Mouse (Mus musculus) c-Kit-positive CD71-positive TER-119-positive erythroid progenitor cells, embryonic 14.5 days (primary cell): ENCODE measurements around the gene Rgs3.

Source experiments
- DNase-seq: peaks from one replicate; pipeline ENCODE4 v3.0.0-alpha.2; 2013; ENCODE audit warnings: low spot score

The Rgs3 gene

DNA sequence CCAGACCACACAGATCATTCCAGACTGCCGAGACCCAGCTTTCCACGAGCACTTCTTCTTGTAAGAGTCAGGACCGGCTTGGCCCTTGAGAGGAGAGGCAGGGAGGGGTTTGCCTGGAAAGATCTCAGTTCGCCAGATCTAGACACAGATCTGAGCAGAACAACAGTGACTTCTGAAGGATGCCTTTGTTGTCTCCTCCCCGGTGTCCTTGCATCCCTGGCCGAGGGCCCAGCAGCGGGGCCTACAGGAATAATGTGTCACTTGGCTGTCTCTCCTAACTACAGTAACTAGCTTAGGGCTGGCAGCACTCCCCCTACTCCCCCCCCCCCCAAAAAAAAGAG, 46.9 kb downstream of the Rgs3 start:
- no peak for DNase-seq

DNA sequence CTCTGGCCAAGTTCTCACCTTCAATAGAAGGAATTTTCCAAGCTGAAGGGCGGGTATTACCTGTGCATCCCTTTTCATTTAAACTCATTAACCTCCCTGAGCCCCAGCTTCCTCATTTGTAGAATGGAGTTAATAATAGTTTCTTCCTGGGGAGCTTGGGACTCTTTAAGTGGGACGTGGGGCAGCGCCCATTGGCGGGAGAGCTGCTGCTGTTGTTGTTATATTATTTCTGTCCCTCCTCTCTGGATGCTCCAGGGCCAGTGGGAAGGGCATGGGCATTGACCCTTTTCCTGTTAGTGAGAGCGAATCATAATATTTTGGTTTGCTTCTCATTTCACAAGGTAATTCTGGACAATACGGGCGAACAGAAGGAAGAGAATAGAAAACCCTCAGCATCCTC, 47.3 kb downstream of the Rgs3 start:
- DNase-seq: no peak

DNA sequence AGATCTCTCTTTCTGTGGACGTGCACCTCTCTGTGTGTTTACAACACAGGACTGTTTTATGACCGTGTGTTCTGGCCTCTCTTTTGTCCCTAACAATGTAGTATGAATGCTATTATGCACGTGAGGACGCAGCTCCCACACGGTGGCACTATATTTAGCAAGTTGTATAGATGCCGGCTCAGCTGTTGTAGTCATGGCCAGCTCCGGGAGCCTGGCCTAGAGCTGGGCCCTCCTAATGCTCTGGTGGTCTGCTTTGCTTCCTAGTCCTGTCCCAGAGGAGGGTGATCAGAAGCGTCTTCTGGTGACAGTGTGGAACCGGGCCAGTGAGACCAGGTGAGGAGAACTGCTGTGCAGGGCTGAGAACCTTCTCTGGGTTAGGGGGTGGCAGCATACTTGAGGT, 47.7 kb downstream of the Rgs3 start:
- DNase-seq: no peak

DNA sequence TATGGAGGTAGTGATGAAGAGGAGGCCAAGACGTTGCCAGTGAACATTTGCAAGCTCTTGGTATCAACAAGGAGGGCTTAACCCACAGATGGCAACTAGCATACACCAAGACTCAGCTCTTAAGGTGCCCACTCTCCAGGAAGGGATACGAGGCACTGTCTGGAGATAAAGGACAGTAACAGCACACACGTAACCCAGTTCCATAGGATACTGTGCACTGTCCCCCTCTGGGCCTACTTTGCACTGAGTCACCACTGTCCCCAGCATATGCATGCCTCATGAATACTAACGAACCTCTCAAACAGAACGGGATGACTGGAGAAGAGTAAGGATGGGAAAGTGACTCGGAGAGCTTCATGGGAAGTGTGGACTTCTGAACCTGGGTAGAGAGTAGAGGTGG, 48.2 kb downstream of the Rgs3 start:
- no peak for DNase-seq

DNA sequence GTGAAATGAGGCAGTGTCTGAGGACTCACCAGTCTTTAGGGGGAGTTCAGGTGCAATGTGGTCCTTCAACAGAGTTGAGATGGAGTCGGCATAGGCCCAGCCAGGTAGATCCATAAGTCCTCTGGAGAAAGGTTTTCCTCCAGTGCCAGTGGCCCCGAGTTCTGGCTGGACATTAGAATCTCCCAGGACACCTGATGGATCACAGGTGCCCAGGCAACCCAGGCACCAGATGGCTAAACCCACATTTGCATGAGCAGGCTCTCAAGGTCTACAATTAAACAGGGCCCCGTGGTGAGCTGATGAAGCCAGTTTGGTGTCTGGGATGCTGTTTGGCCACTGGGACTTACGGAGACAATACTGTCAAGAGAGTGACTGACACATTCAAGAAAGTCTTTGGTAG, 49.7 kb downstream of the Rgs3 start:
- no peak for DNase-seq

DNA sequence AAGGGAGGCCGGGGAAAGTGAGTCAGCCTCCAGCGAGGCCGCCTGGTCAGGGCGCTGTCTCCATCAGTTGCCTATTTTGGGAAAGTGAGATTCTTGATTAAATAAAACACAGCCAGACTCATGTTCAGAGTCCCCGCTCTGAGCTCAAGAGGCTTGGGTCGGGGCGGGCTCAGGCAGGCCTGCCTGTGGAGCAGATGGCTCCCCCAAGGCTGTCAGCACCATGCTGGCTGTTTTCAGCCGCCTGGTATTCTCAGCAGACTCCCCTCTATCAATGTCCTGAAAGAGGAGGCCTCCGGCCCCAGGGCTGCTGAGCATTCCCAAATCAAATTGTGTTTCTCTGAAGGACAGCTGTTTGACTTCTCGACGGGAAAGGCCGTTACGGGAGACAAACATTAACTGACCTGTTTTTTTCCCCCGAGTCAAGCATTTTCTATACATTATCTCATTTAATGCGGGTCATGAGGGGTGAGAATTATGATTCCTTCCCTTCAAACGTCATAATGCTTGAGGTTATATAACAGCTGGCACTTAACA, 50.6 kb downstream of the Rgs3 start:
- no peak for DNase-seq

DNA sequence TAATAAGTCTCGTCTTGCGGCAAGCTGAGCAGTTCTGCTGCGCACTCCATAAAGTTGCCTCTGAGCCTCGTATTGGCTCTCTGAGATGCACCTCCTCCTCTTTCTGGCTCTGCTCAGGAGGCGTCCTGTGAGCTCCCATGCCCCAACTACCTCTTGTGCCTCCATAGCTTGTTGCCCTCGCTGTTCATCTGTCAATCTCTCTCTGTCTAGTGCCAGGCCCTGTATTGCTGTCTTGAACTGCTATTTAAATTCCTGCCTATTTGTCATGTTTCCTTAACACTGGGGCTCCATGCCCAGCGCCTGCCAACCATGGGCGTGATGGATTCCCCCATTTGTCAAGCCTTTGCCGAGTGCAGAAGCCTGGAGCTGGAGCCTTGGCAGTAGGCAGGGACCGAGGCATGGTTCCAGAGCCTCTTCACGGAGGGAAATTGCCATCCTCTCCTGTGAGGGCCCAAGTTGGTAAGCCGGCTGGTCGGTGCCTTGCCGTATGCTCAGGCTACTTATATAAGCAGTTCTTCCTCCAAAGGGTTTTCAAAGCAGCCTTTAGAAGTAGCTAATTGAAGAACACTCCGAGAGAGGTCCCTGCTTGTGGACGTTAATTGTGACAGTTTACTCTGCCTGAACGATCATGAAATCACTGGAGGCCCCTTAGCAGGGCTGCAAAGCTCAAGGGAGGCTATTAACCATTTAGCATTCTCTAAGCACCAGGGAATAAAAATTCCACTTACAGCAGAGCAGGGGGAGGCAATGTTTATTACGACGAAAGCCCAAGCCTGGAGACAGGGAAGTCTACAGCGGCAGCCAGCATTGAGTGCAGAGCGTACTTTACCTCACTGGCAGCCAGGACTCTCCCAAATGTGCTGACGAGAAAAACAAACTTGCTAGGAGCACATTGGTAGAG, 53.2 kb downstream of the Rgs3 start:
- DNase-seq: no peak

DNA sequence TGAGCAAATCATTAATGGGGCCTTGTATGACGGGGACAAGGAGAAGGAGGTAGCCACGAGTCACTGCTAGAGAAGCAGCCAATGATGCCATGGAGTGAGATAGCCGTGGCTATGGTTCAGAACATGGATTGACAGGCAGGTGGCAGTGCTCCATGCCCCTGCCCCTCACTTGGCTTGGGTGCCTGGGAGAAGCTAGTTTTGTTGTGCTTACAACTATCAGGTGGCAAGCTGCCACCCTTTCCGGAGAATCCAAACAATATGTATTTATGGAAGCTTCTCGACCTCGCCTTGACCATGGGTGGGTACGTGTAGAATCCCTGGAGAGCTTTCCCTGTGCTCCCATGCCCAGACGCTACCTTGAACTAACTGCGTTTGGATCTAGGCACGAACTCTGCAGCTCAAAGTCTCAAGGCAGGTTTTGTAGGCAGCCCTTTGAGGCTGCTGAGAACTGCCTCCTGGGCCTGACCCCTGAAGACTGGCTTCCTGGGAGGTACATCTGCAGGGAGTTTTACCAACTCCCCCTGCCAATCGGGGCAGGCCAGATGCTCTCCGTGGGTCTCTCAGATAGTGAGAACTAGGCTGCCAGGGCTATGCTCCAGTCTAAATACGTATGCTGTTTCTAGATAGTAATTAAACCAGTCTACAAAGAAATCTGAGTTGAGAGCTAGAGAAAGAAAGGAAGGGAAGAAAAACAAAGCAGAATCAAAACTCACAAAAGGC, 54.2 kb downstream of the Rgs3 start:
- no peak for DNase-seq

DNA sequence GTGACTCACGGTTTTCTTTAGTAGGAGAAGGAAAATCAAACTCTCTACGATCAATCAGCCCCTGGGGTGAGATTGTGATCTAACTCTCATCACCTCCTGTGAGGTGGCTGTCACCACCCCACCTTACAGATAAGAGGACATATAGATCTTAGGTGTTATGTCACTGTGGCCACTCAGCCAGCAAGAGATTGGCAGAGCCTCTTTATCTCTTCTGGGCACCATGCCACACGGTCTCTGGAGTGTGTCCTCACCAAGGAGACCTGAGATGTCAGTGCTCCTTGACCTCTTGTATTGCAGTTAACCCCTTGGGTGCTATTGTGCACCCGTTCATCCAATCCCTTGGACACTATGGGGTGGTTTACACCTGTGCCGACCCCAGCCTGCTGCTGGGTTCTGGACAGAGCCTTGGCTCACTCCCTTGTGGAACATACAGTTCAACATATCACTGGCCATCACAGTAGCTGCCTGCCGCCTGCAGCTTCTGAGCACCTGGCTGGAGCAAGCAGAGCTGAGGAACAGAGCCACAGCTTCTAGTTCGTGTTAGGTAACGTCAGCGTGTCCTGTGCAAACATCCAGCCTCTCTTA, 58.3 kb downstream of the Rgs3 start:
- DNase-seq: no peak

DNA sequence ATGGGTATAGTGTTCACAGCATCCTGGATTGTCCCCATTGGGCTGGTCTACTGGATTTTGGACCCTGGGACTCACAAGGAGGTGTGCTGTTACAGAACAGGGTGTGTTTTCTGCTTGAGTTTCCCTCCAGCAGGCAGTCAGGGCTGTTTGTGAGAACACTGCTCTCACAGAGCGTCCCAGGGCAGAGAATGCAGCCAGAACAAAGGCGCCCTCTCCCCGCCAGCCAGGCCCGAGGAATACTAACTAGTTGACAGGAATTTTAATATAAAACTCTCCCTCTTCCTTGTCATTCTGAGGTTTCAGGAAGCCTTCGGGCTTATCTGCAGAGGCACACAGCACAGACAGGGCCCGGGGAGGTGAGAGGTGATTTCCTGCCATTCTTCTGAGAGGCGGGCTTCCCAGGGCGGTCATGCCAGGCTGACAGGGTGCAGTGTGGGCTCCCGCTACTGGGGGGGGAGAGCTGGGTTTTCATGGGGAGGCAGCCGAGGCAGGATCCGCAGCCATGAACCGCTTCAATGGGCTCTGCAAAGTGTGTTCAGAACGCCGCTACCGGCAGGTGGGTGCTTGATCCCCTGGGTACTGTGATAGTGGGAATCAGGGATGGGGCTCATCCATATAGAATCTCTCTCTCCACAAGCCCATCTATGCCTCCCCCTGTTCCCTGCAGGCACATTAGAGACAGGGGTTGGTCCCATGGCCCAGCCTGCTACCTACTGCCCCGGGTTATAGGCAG, 59.8 kb downstream of the Rgs3 start:
- DNase-seq: no peak

DNA sequence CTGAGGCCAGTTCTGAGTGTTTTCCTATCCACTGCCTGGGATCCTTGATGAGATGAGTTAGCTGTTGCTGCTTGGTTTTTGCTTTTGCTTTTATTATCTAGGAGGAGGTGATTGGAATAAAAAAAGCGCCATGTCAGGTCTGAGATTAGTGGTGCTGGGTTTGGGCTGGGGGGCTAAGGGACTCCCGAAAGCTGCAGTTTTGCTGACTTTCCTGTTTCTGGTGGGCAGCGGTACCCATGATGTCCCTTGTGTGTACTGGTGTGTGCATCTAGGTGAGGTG, 60.3 kb downstream of the Rgs3 start:
- DNase-seq: no peak

DNA sequence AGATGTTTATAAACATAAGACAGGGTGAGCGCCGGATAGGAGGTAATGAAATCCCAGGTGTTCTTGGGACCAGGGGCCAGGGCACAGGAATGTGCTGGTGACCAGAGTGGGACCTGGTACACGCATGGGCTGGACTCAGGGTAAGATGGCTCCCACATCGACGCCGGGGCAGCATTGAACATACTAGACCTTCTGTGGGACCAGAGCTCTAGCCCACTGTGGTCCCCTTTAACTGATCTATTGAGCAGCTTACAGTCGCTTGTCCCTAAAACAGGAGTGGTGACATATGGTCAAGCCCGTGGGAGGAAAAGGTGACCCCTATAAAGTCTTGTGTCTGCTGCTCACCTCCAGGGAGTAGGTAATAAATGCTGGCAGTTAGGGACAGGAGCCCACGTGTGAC, 61.5 kb downstream of the Rgs3 start:
- DNase-seq: no peak

DNA sequence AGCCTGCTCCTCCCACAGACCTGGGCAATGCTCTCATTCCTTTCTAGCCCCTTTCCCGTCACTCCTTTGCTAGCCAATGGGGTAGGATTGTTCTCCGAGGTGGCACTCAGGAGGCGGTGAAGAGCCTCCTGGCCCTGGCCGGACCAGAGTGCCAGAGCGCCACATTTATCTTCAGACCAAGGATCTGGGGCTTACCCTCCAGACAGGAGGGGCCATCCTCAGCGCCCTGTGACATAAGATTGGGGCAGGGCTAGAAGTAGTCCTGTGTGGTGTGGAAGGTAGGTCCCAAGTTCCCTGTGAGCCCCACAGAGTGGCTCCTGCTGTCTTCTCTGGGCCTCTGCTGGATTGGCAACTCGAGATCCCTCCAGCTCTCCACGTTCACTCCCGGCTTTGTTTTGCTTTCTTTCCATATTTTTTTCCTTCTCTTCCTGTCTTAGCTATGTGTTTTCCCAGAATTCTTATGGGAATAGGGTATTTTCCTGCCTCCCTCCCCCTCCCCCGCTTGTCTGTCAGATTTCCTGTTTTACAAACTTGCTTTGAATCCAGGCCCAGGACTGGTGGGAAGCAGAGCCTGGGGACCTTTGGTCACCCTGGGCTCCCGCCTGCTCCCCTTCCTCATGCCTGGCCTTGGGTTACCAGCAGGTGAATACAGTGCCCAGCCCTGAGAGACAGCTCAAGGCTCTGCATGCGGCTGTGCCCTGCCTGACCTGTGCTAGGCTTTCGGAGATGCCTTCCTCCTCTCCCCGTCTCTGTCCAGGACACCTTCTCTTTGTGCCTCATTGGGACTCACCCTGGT, 62.4 kb downstream of the Rgs3 start:
- no peak for DNase-seq

DNA sequence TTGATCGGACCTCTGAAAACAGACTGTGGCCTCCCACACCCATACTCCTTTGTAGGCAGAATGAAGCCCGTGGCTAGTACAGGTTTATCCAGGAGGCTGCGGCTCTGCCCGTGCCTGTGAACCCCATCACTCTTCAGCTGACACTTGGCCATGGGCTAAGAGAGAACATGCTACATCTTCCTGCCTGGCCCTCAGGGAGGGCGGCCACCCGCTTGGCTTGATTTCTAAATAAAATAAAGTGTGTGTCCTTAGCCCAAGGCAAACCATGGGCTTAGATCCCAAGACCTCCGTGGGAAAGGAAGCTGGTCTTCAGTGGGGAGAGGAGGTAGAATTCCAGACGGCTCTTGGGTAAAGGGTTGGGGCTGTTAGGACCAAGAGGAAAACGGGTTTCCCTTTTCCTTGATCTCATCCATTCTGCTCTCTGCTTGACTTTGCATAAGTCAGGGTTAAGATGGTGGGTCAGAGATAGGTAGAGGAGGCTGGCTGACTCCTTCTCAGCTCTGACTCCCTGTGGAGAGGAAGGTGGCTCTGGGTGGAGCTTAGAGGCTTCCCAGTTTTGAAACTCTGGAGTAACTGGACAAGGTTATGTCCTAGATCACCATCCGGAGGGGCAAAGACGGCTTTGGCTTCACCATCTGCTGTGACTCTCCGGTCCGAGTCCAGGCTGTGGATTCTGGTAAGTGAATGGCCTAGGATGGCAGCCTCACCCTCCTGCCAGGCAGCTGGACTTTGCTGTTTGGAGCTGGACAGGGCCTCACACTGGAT, 63.8 kb downstream of the Rgs3 start:
- DNase-seq: no peak

DNA sequence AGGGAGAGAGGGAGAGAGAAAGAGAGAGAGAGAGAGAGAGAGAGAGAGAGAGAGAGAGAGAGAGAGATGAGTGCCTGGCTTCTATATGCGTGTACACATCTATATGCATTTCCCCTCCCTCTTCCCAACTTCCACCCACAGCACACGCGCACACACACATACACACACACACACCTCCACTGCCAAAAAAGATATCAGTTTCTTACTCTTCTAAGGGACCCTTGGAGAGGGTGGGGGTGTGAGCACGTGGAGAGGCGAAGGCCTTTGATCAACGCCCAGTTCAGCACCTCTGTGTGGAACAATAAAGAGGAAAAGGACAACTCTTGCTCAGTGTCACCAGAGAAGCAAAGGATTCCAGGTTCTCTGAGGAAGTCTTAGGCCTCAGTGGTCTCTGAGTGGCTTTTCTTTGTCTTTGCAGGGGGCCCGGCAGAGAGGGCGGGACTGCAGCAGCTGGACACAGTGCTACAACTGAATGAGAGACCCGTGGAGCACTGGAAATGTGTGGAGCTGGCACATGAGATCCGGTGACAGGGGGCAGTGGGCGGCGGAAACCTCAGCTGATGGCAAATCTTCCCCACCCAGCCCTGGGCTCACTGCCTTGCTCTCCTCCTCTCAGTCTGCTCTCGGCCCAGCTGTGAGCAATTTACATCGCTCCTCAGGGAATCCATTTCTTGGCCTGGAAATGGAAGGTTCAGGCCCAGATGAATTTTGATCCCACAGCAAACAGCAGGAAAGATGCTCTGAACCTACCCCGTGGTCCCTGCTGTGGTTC, 65.2 kb downstream of the Rgs3 start:
- no peak for DNase-seq

DNA sequence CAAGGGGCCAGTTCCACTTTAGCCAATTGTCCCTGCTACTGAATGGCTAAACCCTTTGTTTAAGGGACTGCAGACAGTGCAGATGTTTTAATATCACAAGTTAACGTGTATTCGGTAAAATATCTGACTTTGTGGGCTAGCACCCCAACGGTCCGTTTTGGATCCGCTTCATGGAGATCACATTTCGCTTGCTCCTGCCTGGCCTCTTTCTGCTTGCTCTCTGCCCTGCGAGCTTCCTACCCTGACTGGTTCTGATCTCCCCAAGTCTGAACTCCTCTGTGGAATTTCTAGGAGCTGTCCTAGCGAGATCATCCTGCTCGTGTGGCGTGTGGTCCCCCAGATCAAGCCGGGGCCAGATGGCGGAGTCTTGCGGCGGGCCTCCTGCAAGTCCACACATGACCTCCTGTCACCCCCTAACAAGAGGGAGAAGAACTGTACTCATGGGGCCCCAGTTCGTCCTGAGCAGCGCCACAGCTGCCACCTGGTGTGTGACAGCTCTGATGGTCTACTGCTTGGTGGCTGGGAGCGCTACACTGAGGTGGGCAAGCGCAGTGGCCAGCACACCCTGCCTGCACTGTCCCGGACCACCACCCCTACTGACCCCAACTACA, 65.9 kb downstream of the Rgs3 start:
- DNase-seq: no peak

DNA sequence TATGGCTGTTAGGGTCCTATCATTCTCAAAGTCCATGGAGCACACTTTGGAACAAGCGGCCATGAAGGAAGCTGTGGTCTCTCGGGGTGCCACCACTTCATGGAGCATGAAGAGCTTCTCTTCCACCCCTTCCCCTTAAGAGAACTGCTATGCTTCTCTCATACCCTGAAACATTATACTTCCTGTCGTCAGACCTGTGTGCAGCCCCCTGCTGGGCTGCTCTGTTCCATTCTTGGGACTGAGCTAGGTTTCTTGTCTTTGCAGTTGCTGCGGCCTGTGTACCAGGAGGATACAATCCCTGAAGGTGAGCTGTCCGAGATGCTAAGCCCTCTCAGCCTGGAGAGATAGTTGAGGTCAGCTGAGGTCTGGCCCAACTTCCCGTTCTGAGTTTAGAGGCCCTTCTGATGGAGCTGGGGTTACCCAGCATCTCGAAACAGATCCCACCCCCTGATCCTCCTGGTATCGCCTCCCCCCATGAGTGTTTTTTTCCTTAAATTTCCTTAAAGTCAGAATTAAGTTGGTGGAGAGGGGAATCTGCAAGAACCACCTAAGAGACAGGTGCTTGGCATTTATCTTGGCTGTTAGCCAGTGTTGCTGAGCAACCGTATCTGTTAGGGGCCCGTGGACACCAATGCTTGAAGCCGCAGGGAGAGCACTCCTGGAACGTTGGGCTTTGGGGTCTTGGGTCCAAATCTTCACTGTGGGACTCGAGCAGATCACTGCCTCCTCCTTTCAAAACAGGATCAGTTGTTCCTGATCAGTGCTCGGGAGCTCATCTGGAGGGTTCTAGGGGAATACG, 66.8 kb downstream of the Rgs3 start:
- no peak for DNase-seq

DNA sequence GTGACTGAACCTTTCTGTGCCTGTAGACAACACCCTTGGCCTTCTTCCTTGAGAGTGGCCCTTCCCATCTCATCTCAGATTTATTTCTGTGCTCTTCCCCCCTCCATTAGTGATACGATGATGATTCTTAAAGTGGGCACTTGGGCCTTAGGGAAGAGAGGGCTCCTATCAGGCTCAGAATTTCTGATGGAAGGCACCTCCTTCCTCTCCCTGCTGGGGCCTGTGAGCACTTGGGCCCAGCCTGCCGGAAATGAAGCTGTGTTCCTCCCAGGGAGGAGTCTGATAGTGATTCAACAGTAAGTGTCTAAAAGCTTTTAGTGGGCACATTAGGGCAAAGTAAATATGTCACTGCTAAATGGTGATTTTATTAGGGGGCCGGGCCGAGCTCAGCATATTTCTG, 67.7 kb downstream of the Rgs3 start:
- no peak for DNase-seq

DNA sequence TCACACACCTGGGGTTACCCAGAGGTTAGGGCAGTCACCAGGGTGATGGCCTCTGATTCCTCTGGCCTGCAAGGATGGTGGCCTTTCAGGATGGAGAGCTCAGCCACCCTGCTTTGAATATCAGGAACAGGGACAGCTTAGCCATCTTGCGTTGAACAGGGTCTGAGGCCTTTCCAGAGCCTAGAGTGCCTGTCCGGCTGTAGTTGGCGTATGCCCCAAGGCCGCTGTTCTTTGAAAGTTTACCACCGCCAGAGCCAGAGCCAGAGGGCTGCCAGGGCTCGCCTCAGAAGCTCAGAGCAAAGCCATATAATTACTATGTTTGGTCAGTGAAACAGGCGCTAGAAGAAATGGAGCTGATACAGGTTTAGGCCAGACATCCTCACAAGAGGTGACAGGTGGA, 68.9 kb downstream of the Rgs3 start:
- no peak for DNase-seq
